Mouse (Mus musculus): ENCODE results near the gene Rbfox1.

The Rbfox1 gene

DNA sequence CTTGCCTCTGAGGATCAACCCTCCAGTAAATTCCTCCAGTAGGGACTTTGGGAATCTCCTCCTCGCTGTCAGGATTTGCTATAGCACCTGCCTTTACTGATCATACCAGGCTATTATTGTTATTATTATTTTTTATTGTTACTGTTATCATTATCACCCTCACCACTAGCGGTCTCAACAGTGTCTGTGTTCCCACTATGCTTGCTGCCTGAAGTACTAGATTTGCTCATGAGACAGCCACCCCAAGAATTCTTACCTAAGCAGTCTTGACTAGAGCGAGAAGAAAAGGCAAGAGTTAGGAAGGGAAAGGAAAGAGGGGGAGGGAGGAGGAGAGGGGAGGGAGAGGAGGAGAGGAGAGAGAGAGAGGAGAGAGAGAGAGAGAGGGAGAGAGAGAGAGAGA is 954.9 kb downstream of the Rbfox1 start:
- DNase-seq, result no peak

DNA sequence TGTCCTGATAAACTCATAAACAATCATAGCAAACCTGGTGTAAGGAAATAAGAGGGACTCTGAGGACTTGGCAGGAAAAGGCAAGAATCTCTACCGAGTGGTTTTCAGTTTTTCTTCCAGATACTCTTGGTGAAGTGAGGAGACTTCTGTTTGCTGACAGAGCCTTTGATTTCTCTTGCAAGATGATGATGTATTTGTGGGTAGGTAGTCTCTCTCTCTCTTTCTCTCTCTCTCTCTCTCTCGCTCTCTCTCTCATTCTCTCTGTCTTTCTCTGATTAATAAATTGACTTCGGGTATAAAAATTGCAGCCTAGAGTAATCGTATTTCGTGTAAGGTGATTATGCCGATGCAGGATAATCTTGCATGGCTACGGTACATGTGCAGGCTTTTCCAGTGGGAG is 955.3 kb downstream of the Rbfox1 start:
- no peak for DNase-seq

DNA sequence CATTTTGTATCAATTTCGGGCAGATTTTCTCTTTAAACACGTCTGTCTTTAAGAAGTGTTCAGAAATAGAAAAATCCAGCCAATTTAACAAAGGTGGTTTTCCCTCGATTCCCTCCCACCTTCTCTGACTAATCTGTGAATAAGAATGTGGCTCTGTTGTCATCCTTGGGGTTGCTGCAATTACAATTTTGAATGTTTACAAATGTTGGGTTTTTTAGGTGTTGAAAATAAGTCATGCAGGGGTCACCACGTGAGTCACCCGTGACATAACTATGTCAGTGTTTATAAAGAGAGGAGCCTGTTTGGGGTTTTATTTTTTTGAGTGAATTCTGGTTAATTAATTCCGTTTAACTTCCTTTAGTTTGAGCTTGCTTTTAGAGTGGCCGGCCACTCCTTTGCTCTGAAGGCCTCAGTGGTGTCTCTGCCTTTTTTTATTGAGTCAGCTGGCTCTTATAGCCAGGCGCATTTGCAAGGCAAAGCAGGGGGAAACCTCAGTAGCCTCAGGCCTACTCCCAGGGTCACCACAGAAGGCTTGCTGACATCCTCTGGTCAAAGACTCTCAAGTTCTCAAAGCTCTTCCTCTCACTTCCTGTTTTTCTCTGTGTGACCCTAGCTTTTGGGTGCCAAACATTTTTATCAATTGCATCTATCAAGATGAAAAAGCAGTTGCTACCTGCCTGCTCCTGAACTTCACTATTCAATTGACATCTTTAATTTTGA is 957.1 kb downstream of the Rbfox1 start:
- peak in 1 of 2 experiments; percentile 4 for DNase-seq

DNA sequence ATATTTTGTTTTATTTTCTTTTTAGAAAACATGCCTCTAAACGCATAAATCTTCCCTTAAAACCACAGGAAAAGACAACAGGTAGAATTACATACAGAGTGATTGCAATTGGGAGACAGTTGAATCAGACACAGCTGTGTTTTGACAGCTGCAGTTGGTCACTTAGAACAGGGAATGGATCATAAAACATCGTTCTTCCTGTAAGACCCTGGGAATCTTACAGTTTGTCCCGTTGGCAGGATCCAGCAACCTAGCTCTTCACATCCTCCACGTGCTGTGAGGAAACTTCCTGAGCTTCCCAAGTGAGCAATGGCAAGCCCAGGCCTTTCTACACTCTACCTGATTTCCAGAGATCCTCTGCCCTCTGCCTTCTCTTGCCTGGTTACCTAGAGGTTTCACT is 959.5 kb downstream of the Rbfox1 start:
- no peak for DNase-seq

DNA sequence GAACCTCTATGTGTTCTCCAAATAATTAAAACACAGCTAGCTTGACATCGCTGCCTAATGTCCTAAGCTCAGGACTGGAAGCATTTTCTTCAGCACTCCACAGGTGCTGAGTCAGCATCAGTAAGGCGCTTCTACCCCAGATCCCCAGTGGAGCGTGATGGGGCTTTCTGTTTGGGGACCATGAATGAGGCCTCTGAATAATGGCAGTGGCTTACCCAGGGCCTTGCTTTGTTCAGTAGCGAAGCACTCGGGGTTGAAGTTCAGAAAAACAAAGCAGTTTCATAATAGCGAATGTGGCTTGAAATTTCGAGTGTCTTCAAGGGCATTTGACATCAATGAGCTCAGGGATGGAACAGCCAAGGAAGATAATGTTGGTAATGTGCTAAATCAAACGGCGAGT is 966.2 kb downstream of the Rbfox1 start:
- no peak for DNase-seq

DNA sequence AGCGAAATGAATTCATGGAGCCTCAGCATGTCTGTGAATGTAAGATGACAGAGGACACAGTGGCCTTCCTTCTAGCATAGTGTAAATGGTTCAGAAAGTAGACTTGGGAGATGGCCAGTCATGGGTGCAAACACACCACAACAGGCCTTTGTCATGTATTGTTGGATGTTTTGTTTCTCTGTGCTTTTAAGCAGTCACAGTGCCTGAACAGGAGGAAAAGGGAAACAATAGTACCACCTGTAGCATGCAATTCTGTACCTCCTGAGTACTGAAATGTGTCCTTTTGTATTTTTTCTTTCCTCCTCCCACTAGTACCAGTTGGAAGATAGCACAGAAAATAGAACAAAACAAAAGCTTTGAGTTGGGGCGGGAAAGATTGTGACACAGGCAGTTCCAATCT is 968.6 kb downstream of the Rbfox1 start:
- no peak for DNase-seq

DNA sequence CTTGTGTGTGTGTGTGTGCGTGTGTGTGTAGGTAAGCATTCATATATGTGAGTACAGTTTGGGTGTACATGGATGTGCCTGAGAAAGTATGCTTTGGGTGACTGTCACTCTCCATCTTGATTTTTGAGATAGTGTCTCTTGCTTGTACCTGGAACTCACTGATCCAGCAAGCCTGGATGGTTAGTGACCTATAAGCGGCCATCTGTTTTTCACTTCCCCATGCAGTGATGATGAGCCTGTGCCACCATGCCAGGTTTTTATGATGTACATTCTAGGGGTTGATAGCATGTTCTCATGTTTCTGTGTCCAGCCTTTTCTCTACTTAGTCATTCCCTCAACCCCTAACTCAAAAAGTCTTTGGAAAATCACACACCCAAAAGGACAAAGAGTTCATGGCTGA is 976.5 kb downstream of the Rbfox1 start:
- DNase-seq, result no peak

DNA sequence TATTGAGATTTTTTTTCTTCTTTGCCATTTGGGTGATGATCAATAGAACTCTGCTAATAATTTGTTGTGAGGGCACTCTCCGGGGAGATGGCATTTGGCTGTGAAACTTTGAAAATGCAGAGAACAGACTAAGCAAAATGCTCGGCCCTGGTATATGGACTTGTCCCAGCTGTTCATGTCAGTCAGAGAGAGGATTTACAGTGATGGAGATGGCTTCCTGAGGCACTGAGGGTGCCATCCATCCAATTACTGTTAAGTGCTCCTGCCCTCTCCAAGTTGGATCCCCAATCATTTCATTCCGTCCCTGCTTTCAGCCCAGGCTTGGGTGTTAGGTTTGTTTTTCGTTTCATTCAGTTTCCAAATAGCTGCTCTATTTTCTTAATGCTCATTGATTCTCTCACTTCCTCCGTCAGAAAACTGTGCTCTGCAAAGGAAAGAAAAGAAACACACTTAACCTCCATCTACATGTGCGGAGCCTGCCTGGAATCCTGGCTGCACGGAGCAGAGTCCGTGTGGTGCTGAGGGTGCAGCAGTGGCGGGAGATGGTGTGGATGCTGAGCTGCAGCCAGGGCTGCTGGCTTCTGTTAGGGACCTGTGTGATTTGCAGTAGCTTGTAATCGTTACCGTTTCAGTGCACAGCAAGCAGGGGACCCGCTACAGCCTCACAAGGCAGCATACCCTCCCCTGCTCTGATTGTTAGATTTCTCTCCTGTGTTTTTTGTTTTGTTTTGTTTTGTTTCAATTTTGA is 997.7 kb downstream of the Rbfox1 start:
- no peak for DNase-seq

DNA sequence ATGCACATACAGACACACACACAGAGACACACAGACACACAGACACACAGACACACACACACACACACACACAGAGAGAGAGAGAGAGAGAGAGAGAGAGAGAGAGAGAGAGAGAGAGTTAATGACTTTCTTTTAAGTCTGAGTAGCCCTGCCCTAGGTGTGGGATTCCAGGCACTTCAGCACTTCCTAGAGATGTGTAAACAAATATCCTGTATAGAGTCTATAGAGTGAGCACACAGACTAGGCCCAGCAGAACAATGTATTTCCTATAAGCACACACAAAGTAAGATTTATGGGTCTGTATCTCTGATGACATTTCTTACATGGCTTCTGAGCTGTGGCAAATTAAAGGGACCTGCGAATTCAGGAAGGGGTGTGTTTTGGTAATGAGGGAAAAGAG is 998.6 kb downstream of the Rbfox1 start:
- no peak for DNase-seq

DNA sequence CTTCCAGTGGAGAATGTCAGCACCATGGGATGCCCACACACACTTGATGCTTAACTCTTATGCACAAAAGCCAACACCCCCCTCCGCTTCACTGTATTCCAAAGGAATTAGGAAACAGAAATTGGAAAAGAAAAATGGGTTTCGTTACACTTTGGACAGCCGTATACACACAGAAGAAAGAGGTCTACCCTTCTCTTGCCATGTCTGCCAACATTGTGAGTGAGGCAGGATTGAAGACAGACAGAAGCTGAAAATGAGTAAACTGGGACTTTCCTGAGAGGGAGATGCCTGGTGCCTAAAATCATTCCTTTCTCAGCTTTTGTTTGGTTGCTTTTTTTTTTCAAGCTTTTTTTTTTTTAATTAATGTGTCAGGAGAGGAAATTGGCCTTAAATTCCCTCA is 1000.5 kb downstream of the Rbfox1 start:
- DNase-seq, result no peak

DNA sequence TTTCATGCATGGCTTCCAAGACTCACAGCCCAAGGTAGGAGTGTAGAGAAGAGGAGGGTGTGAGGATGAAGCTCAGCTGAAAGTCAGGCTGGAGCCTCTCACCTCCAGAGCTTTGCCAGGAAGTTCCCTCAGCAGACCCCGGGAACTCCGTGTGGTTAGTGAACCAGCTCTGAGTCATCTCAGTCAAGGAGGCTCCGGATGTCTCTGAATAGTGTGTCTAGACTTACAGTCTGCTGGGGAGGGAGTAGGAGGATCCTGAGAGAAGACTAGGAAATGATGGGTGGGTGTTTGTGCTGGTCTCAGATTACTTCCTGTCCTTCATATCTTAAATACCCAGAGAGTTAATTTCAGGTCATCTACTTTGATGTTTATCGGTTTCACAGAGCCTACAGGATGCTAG is 1004.1 kb downstream of the Rbfox1 start:
- DNase-seq, result peak; percentile 12 to 15

DNA sequence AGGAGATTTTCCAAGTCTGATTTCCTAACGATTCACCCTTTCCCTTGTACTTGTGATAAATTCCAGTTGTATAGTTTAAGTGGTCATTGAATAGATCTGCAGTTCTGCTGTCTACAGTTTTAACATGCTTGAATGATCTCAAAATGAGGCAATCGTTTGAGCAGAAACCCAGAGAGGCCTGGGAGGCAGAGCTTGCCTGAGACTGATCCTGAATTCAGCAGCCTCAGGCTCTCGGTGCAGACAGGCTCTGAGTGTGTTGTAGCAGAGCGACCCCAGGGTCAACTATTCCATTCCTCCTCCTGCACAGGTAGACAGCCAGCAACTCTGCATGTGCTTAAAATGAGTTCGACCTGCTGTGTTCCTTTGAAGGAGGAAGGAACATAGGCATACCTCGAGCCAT is 1012.6 kb downstream of the Rbfox1 start:
- DNase-seq, result peak; percentile 14 to 21

DNA sequence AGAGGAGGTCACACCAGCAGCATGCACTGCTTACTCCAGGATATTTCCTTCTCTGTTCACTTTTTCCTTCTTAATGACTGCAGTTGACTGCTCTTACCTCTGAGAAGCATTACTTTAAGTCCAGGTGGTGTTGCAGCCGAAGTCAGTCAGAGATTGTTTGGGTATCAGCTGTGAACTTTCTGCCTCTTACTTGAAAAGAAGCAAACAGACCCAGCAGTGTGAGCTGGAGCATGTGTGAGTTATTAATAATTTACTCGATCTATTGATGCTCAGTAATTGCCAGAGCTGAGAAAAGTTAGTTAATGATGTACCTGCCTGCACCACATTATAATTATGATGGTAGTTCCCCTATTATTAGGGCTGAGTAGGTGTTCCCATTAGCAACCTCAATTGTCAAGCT is 1014.9 kb downstream of the Rbfox1 start:
- DNase-seq, result no peak

DNA sequence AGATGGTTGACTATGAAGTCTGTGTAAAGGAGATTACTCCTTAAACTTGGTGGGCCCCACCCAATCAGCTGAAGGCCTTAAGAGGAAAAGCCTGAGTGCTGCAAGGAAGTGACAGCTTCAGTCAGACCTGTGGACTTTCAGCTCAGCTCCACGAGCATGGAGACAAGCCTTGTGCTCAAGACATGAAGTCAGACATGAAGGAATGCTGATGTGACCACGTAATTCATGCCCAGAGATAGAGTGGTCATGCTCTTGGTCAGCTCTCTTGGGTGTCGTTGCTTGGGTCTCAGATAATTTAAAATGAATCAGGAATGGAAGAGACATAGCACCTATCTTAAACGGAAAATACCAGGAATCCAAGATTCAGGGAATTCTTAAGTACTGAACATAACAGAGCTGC is 1019.8 kb downstream of the Rbfox1 start:
- DNase-seq, result no peak

DNA sequence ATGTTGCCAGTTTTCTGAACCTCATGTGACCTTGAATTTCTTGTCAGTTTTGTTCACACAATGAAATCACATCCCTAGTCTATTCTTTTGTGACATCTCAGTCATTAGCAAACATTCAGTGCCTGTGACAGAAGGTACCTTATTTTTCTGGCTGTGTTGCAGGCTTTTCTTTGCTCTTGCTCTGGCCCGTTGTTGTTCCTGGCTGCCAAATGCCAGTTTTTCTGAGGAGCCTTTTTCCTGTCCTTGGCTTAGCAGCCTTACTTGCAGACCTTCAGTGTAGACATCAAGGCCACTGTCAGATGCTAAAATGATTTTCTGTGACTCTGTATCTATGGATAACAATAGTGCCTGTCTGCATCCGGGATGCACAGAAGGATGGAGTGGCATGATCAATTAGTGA is 1020.8 kb downstream of the Rbfox1 start:
- DNase-seq, result no peak

DNA sequence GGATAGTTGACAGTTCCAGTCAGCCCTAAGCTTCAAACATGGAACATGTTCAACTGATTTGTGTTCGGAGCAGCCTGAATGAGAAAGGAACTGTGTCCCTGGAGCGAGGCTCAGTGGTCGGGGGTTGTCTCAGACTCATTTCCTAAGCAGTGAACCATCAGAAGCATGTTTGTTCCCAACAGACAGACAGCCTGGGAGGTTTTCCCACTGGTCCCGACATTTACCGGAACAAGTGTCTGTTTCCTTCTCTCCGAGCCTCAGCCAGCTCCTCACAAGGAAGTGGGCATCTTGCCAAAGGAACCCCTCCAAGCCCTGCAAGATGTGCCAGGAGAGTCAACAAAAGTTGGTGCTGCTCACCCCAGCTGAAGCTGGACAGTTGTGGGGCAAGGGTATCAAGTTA is 1022.4 kb downstream of the Rbfox1 start:
- no peak for DNase-seq

DNA sequence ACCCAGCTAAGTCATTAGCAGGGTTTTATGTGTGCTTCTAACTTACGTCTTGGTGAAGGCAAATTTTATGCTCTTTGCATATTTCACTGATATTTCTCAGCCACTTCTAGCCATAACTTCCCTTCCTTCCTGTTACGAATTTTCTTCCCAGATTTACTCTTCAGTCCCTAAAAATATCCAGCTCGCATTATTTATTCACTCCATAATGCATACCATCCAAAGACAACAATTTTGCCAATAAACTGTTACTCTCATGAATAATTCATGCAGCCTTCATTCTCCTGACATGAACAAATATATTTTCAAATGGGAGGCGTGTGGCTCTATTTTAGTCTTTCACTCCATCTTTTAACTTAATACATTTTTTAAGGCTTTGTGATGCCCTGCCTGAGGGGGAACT is 1029.4 kb downstream of the Rbfox1 start:
- DNase-seq, result no peak

DNA sequence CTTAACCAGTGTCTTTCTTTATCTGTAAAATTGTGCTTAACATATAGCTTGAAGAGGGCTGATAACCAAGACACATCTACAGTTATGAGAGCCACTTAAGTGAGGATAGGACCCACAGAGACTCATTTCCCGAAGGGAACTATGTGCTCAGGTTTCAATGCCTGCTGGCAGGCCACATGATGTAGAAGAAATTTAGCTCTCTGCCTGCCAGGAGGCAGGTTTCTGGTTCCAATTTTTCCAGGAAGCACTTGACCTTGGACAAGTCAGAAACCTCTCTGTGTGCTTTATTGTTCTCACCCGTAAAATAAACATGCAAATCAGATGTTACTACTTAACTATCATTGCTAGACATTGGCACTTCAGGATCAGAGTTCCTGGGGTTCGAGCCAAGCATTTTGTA is 1033.5 kb downstream of the Rbfox1 start:
- no peak for DNase-seq

DNA sequence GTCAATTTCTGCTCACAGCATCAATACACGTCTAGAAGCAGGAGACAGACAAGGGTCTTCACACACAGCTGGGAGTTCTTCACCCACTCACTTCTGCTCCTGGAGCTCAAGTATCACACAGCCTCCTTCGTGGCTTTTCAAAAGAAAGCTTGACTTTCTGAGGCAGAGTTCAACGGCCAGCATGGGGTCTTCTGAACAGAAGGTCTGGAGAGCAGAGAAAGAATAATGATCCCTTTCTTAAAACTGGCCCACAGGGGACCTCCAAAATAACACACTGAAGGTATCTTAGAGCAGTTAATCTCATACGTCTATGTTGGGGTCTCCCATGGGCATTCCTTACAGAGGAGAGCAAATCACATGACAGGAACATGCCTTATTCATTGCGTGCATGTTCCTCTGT is 1034.5 kb downstream of the Rbfox1 start:
- no peak for DNase-seq

DNA sequence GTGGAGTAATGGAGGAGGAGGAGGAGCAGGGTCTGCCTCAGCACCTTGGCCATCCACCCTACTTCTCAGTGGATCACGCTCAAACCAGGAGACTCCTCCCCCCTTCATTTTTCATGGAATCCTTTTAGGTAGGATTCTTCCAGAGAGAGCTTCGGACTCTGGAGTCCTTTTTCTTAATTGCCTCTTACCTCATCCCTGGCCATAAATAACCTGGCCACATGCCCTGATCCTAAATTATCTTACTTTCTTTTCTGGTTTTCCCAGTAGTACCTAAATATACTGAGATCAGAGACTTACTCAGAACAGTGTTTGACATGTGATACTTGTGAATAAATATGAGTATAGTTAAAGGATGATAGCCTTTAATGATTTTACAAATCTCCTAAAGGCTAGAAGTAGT is 1042.5 kb downstream of the Rbfox1 start:
- no peak for DNase-seq

DNA sequence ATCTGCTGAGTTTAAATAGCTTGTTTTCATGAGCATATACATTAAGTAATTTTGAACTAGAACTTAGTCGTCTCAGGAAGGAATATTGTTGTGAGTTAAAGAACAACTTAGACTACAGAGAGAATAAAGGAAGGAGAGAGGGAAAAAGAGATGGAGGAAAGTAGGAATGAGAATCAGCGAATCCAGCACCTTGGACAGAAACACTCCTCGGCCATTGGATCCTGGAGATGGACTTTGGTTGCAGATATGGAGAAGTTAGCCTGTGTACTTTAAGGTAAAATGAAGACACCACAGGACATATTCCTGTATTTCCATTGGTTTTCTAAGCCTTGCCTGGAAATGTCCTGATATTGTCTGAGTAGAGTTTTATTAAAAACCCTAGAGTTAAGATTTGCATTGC is 1045.6 kb downstream of the Rbfox1 start:
- peak; percentile 19 to 32 for DNase-seq

DNA sequence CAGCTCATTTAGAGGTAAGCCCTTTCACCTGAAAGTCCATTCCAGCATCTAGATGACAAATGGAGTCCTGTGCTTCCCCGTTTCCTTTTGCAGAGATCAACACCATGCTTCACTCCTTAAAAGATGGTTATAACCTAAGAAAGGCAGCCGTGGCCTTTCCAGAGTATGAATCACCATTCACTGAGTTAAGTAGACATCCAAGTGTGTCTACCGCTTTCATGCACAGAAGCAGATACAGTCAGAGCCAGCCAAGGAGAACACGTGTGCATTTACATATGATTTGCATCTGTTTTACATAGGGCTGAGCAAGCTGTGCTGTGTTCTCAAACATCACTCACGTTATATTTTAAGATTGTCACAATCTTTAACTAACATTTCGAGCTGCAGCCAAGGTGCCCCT is 1061.0 kb downstream of the Rbfox1 start:
- DNase-seq, result no peak

DNA sequence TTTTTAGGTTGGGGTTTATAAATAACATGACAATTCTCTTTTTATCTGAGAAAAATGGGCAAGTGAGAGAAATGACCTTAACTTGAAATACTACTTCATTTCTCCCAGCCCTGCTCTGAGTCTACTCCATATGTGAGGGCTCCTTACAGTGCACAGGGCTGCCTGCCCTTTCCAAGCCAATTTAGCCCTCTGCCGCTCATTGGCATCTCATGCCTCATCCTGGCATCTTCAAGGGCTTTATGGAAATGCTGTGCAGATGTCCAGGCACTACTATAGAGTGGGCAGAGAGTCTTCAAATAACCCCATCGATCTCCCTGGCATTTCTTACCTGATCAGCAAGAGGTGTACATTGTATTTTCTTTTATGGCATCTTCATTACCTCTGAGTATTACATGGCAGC is 1064.5 kb downstream of the Rbfox1 start:
- DNase-seq, result no peak

DNA sequence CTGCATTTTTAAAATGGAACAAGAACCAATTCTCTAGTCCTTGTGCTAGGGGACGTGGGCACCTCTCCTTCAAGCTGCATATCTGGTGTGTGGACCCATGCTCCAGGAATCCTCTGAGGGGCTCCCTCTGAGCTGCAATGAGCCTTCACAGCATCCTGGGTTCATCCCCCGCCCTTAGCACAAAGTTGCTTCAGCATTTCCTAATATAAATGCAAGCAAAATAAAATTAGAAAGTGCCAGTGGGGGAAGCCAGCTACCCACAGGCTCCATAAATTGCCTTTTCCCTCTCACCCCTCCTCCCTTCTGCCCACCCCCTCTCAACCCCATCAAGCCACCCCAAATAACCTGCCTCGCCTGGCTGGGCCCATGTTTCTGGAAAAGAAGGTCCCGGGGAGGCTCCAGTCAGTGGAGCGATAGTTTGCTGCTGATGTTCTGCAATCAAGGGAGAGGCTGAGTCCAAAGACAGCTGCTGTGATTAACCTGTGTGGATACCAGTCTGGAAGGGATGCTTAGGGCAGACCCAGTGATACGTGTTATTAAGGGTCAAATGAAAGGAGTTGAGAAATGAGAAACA is 1070.0 kb downstream of the Rbfox1 start:
- no peak for DNase-seq
